Mouse (Mus musculus): ENCODE data around the gene Mapk14. TPM values are rescaled to one million over a fixed set of nuclear protein-coding genes. Genes with fewer than 3 reads are reported as not detected.

Mapk14 gene
- total RNA-seq (2023), result 100 to 1,000 TPM; 109 to 117 TPM

DNA sequence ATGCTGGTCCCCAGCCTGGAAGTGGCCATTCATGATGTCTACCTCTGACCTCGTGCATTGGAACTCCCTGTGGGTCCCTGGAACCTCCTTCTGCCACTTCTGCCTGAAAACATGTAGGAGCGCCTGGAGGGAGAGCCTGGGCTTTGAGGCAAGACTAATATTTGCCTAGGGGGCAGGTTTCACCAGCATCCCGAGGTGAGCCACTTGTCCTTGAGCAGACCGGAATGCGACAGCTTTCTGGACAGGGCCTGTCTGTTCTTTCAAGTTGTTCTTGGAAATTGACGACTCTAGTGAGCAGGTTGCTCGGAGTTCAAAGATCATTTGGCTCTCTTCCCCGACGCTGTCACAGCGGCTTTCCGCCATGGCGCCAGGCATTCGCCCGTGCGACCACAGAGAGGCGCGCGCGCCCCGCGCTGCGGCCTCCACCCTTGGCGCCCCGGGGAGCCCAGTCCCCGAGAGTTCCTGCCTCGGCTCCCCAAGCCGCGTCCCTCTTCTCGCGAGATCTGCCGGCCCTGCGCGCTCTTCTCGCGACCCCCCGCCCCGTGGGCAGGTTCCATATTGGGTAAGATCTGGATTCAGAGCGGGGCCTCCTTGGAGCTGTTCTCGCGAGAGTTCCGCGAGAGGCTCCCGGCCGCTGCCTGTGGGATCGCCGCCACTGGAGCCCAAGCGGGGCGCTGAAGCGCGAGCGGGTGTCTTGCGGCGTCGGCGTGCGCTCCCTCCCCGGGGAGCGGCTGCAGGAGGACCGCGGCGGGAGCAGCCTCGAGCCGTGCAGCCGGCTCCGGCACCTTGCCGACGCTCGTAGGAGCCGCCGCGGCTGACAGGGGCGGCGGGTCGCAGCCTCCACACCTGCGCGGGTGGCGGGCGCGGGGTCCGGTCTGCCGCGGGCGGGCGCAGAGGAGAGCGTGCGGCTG lies at the start of gene Mapk14:
Gene Mapk14, plus strand, starts transcription at position 554 of the 911 bp plus-strand sequence.

DNA sequence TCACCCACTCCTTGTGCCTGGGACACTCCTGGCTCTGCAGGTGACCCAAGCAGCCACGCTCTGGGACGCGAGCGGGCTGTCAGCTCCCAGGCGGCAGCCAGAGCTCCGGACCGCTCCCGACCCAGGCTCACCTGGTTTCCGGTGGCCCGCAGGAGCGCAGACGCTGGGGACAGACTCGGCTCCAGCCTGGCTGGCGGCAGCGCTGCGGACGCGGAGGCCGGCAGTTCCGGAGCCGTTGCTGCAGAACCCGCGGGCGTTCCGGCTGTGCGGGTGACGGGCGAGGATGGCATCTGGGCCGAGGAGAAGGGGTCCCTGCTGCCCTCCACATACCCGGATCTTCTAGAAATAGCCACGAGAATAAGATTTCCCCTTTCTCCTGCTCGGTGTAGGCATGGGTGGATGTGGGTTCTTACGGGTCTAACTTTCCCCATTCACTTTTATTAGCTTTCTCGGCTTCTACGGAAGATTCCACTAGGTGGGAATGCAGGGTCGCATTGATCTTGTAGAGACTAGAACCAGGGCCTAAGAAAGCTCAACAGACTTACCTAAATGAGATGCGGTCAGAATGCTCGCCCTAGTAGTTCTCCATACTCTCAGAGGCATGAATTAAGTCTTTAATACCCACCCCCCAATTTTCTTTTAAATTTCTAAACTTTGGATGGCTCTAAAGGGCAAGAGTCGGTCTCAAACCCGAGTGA lies 1.4 kb upstream of the Mapk14 start, which contains the start of gene Slc26a8:
Gene Slc26a8, minus strand, starts transcription at position 648 of the 698 bp plus-strand sequence.

DNA sequence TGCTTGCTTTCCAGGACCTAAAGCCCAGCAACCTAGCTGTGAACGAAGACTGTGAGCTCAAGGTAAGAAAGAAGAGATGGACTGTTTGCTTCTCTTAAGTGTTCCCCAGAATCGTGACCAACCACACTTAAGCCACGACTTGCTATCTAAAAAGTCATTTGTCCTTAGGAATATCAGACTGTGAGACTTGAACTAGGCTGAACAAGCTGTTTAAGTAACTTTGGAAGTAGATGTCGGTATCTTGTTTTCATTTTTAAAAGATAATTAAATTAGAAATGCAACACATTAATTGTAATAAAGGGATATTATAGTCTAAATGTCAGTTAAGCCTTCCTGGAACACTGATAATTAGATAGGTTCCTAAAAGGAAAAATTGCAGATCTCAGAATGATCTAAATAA lies 34.7 kb downstream of the Mapk14 start, which contains the start of gene AC170998.1:
Gene AC170998.1, plus strand, starts transcription at position 301 of the 400 bp plus-strand sequence.

DNA sequence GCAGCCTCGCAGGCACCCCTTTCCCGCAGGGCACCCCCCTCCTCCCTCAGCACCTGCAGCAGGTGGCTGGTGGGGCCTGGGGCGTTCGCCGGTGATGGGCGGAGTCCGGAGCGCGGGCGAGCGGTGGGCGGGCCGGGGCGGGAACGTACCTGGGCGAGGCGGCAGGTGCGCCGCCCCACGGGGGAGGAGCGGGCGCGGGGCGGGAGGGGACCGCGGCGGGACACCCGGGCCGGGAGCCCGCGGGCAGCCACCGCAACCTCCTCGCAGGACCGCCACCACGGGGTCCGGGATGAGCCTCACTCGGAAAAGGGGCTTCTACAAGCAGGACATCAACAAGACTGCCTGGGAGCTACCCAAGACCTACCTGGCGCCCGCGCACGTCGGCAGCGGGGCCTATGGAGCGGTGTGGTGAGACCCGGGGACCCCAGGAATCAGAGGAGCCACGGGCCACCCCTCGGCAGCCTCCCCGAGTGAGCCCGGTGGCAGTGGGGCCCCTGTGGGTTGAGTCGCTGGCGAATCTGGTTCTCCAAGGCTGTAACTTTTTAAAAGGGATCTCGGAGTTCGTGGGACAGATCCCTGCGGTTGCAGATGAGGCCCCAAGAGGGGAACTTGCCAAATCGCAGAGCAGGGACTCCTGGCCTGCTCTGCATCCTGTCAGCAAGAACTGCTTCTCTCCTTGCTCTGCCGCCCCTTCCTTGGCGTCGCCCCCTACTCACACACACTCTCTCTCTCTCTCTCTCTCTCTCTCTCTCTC lies 78.2 kb downstream of the Mapk14 start, which contains the start of gene Mapk13:
Gene Mapk13, plus strand, starts transcription at position 177 of the 754 bp plus-strand sequence.

Other genes with a start within 250 kb of the Mapk14 start
- gene Fkbp5, start 173.8 kb upstream of the Mapk14 start, total RNA-seq (2023), result 10 to 100 TPM; 42.4 to 46.5 TPM
- under 1 TPM in 1 of 2 experiments, not detected in 1; 0.58 TPM for gene Armc12, start 160.5 kb upstream of the Mapk14 start, total RNA-seq (2023)
- not detected for gene Clpsl2, start 141.9 kb upstream of the Mapk14 start, total RNA-seq (2023)
- gene Clps, start 130.6 kb upstream of the Mapk14 start, total RNA-seq (2023), result not detected
- not detected for gene Lhfpl5, start 115.7 kb upstream of the Mapk14 start, total RNA-seq (2023)
- gene Srpk1, start 68.6 kb upstream of the Mapk14 start, total RNA-seq (2023), result 100 to 1,000 TPM; 341 to 367 TPM
- 1 to 10 TPM in 1 of 2 experiments, under 1 TPM in 1; 0.56 to 2.4 TPM for gene Slc26a8, start 1.1 kb upstream of the Mapk14 start, total RNA-seq (2023)
- 10 to 100 TPM; 12.6 to 14.1 TPM for gene AC170998.1, start 34.8 kb downstream of the Mapk14 start, total RNA-seq (2023)
- gene Mapk13, start 78.0 kb downstream of the Mapk14 start, total RNA-seq (2023), result 1 to 10 TPM; 1.6 to 2.3 TPM
- 10 to 100 TPM; 49.1 to 51.3 TPM for gene Brpf3, start 109.8 kb downstream of the Mapk14 start, total RNA-seq (2023)
- not detected for gene Pnpla1, start 167.1 kb downstream of the Mapk14 start, total RNA-seq (2023)
- 1 to 10 TPM in 1 of 2 experiments, under 1 TPM in 1; 0.84 to 1.8 TPM for gene 4930539E08Rik, start 224.0 kb downstream of the Mapk14 start, total RNA-seq (2023)